Mouse (Mus musculus): ENCODE results near the gene Gm10318.

The Gm10318 gene

GRCm38 (mm10) chr10:77852559-77852958 is at the start of gene Gm10318:
Gene Gm10318, plus strand, starts transcription at chr10:77852859.
- 67% methylated on average over 9 of the region's 9 CpGs for WGBS

- 81% methylated on average over 3 of the region's 3 CpGs for WGBS
These were observed 48.6 kb upstream of the Gm10318 start for GRCm38 (mm10) chr10:77804095-77804494.

GRCm38 (mm10) chr10:77811743-77812142 is 40.9 kb upstream of the Gm10318 start, which contains the start of gene Gm9507:
Gene Gm9507, minus strand, starts transcription at chr10:77811843.
- WGBS = 69% methylated on average over 5 of the region's 5 CpGs

- WGBS = 55% methylated on average over 4 of the region's 4 CpGs
These were observed 38.3 kb upstream of the Gm10318 start, which contains the start of gene Gm2696 for GRCm38 (mm10) chr10:77814382-77814781. Gene Gm2696, plus strand, starts transcription at chr10:77814682.

- WGBS = 41% methylated on average over 5 of the region's 5 CpGs
These were observed 37.1 kb upstream of the Gm10318 start for GRCm38 (mm10) chr10:77815514-77815913.

GRCm38 (mm10) chr10:77818523-77818922 is 34.1 kb upstream of the Gm10318 start:
- 91% methylated on average over 4 of the region's 4 CpGs for WGBS

- 56% methylated on average over 4 of the region's 4 CpGs for WGBS
These were observed 33.5 kb upstream of the Gm10318 start for GRCm38 (mm10) chr10:77819203-77819602.

- 40% methylated on average over 6 of the region's 6 CpGs for WGBS
These were observed 25.7 kb upstream of the Gm10318 start, which contains the start of gene Krtap10-4 for GRCm38 (mm10) chr10:77826951-77827350. Gene Krtap10-4, minus strand, starts transcription at chr10:77827095.

GRCm38 (mm10) chr10:77835647-77836046 is 17.0 kb upstream of the Gm10318 start, which contains the start of gene Krtap10-10:
Gene Krtap10-10, plus strand, starts transcription at chr10:77835947.
- 42% methylated on average over 9 of the region's 9 CpGs for WGBS

- WGBS = 83% methylated on average over 6 of the region's 6 CpGs
These were observed 13.7 kb upstream of the Gm10318 start for GRCm38 (mm10) chr10:77839006-77839405.

GRCm38 (mm10) chr10:77846503-77846902 is 6.2 kb upstream of the Gm10318 start, which contains the start of gene Gm36176:
Gene Gm36176, plus strand, starts transcription at chr10:77846803.
- 67% methylated on average over 3 of the region's 3 CpGs for WGBS

- 43% methylated on average over 2 of the region's 2 CpGs for WGBS
These were observed 5.7 kb upstream of the Gm10318 start for GRCm38 (mm10) chr10:77846961-77847360.

- 86% methylated on average over 2 of the region's 2 CpGs for WGBS
These were observed 5.1 kb upstream of the Gm10318 start for GRCm38 (mm10) chr10:77847538-77847937.

GRCm38 (mm10) chr10:77861675-77862074 is 9.0 kb downstream of the Gm10318 start, which contains the start of gene Gm3285:
Gene Gm3285, plus strand, starts transcription at chr10:77861975.
- WGBS = 49% methylated on average over 7 of the region's 7 CpGs

GRCm38 (mm10) chr10:77864067-77864761 is 11.6 kb downstream of the Gm10318 start:
- WGBS = 44% methylated on average over 14 of the region's 14 CpGs

GRCm38 (mm10) chr10:77864762-77865143 is 12.1 kb downstream of the Gm10318 start:
- 61% methylated on average over 11 of the region's 11 CpGs for WGBS

- 50% methylated on average over 1 of the region's 1 CpGs for WGBS
These were observed 14.9 kb downstream of the Gm10318 start for GRCm38 (mm10) chr10:77867546-77867945.

GRCm38 (mm10) chr10:77869651-77870050 is 17.0 kb downstream of the Gm10318 start:
- 82% methylated on average over 7 of the region's 7 CpGs for WGBS

- 74% methylated on average over 6 of the region's 6 CpGs for whole genome bisulfite sequencing
These were observed 26.3 kb downstream of the Gm10318 start for GRCm38 (mm10) chr10:77878985-77879384.

GRCm38 (mm10) chr10:77880305-77880704 is 27.6 kb downstream of the Gm10318 start:
- WGBS = 82% methylated on average over 3 of the region's 3 CpGs

- WGBS = 89% methylated on average over 5 of the region's 5 CpGs
These were observed 29.9 kb downstream of the Gm10318 start for GRCm38 (mm10) chr10:77882553-77882952.

GRCm38 (mm10) chr10:77886007-77886747 is 33.5 kb downstream of the Gm10318 start:
- 67% methylated on average over 12 of the region's 12 CpGs for WGBS
